Mouse (Mus musculus) lung, adult 2 months (tissue): ENCODE results near the gene Rbfox2. TPM values are rescaled to one million over a fixed set of nuclear protein-coding genes. Genes with fewer than 3 reads are reported as not detected.

Experiments
- DNase-seq: peaks from one replicate; pipeline ENCODE4 v3.0.0; 2022
- H3K4me1 ChIP-seq: fragments of 200-500 bp; 2 replicates; pipeline ENCODE4 v1.6.1; 2011; ENCODE audit warnings: low read length; ENCODE audit not compliant: control insufficient read depth, insufficient read depth
- H3K4me3 ChIP-seq: fragments of 200-500 bp; replicated peaks from 2 replicates; pipeline ENCODE3; 2011; ENCODE audit warnings: low read depth, mild to moderate bottlenecking, control low read depth, low read length; ENCODE audit errors: extremely low read depth
- CTCF ChIP-seq: fragments of 200-500 bp; IDR thresholded peaks from 2 replicates; pipeline ENCODE4 v1.5.1; 2011; ENCODE audit warnings: mild to moderate bottlenecking, low read length, control low read depth; ENCODE audit not compliant: insufficient read depth
- POLR2A ChIP-seq: fragments of 200-500 bp; IDR thresholded peaks from 2 replicates; pipeline ENCODE4 v1.6.1; 2011; ENCODE audit warnings: low read depth, mild to moderate bottlenecking, control low read depth, low read length, borderline replicate concordance; ENCODE audit errors: extremely low read depth
- WGBS: fragments of 180-500 bp; shearing (Covaris S2); methylation state at CpG from one replicate; pipeline ENCODE4 v1.1.7; 2018; 5-methylcytosine and 5-hydroxymethylcytosine counted together
- polyA plus RNA-seq: library from polyadenylated mRNA; depleted of rRNA; stranded (reverse); fragments of >200 nt; gene quantifications from 2 replicates; pipeline ENCODE4 v1.2.3, GENCODE M21; 2012

Rbfox2 gene
- polyA plus RNA-seq, 1 experiment: 72.0 TPM

DNA sequence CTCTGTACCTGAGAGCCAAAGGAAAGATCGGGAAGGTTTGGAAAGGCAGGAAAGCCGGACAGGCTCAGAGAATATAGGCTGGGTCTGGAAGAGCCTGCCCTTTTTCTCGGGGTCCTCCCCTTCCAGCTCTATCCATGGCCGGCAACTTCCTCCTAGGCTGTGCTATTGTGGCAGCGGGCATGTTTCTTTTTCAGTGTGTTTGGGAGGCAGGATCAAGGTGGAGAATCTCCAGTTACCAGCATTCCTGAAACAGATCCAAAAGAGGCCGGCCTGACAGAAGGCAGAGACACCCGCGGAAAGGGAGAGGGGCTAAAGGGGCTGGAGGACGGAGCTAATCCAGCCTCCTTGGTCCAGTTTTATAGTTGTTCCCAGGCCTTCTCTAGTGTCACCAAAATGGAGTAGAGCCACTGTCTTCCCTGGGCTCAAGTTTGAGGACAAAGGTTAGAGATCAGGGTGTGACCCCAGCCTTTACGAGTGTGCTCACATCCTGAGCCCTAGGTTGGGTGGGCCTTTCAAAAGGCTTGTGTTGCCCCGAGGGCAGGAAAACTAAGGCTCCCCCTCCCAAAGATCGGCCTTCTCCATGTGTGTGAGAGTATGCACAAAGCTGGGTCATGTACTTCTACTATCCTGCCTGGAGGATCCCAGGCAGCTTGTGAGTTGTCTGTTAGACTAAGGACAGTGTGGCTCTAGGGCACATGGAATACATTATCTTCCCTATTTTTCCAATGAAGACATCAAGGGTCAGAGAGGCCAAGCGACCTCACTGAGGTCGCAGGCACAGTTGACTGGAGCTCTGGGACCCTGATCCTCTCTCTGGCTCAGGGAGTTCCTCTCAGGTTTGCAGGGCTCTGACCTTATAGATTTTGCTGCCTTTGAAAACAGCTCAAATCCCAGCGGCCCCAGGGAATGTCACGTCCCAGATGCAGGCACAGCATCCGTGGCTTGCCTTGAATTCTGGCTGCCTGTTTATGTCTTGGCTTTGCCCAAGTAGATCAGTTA is 37.6 kb upstream of the Rbfox2 start:
- 42% methylated on average over 17 of the region's 17 CpGs for WGBS
- peaks cover 13% of the 10 kb centered on the region for H3K4me1 ChIP-seq
- TF ChIP-seq CTCF (no peak), POLR2A (no peak)
- DNase-seq: no peak
- H3K4me3 ChIP-seq: no peak overlapping the region

DNA sequence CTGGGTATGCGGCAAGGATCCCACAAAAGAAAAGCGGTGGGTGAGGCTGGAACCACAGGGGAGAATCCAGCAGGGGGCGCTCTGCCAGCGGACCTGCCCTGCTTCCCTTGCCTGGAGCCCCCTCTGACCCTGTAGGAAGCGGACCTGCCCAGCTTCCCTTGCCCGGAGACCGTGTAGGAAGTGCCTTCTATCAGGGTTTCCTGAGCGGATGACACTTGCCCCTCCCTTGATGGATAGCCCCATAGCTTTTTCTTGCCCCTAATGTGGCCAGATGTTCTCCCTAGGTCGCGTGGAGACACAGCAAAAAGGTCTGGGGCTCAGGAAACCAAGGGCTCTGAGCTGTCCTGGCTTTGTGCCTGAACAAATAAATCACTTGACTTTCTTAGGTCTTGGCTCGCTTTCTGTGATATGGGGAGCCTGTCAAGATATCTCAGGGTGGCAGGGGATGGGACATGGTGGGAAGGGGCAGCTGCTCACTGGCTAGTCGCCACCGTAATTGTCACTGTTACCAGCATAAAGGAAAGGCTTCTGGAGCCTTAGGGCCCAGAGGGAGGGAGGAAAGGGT is 36.8 kb upstream of the Rbfox2 start:
- peak; percentile 81 for DNase-seq
- WGBS: 3% methylated on average over 13 of the region's 13 CpGs
- Histone ChIP-seq H3K4me3 (peak overlapping the region; percentile 53), H3K4me1 (peaks cover 13% of the 10 kb centered on the region)
- peak; percentile 65 for TF ChIP-seq CTCF
- TF ChIP-seq POLR2A: no peak

DNA sequence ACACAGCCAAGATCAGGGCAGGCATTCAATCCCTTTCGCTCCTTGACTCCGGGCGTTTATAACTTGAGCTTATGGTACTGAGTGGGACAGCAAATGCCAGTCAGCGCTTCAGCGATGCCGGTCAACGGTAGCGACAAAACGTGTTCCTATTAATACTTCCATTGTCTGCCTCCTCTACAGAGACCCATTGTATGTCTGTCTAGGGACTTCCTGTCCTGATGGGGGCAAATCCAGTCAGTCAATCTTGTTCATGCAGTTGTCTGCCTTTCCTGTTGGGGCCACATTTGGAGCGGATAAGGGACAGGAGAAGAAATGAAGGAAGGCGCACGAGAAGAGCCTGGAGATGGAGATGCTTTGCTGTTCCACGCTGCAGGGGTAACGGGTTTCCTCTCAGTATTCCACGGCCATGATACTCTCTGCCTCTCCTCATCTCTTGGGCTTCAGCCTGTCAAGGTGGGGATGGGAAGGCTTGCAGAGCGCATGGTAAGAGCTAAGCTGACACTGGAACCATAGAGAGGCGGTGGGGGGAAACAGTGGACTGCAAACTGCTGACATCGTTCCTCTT is 36.2 kb upstream of the Rbfox2 start:
- Histone ChIP-seq H3K4me1 (peaks cover 15% of the 10 kb centered on the region), H3K4me3 (peak overlapping the region; percentile 53)
- DNase-seq: no peak
- 13% methylated on average over 18 of the region's 18 CpGs for WGBS
- TF ChIP-seq CTCF: no peak
- no peak for TF ChIP-seq POLR2A

DNA sequence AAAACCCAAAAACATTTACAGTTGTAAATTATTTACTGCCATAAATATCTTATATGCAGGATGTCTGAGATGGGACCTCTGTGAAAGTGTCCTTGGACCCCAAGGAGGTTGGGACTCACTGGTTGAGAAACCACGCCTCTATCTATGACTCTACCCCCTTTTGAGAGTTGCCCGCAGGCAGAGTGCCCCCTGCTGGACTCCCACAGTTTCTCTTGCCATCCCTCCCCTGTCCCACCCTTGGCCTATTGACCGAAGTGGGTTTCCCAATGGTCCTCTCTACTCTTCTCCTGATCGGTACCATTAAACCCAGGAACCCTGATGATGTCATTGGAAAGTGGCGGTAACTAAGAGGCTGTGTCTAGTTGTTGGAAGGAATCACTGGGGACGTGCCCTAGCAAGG is 35.2 kb upstream of the Rbfox2 start:
- no peak for DNase-seq
- 92% methylated on average over 6 of the region's 6 CpGs for WGBS
- Histone ChIP-seq H3K4me3 (no peak overlapping the region), H3K4me1 (peaks cover 13% of the 10 kb centered on the region)
- TF ChIP-seq POLR2A (no peak), CTCF (no peak)

DNA sequence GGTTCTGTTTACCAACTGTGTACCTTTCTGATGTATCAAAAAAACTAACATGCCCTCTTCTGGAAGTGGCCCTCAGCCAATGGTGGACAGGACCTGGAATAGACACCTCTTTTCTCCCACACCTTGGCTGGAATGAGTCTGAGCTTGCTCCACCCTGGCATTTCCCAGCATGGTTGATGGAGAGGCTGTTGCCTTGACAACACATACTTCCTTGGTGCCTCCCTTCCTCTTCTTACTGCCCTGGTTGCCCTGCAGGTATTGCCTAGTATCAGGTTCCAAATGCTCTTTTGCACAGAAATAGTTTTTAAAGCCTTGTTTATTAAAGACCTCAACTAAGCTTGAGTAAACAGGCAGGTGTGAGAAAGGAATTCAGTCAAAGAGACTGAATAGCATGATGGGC is 33.8 kb upstream of the Rbfox2 start:
- Histone ChIP-seq H3K4me3 (no peak overlapping the region), H3K4me1 (peaks cover 18% of the 10 kb centered on the region)
- DNase-seq: no peak
- no peak for TF ChIP-seq POLR2A
- TF ChIP-seq CTCF: no peak

DNA sequence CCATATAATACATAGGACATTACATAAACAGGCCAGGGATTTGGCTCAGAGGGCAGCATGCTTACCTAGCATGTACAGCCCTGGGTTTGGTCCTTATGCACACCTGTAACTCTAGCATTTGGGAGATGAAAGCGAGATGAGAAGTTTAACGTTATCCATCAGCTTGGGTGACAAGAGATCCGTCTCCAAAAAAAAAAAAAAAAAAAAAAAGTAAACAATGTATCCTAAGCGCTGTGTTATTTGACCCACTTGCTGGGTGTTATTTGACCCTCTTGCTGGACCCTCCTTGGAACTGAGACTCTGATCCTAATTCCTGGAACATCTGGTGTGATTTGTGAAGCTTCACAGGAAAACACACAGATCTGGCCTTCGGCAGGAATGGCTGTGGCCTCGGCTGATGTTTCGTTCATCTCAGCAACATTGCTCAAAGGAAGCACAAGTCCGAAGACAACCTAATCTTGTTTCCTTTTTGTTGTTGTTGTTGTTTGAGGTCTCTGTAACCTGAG is 32.2 kb upstream of the Rbfox2 start:
- peaks cover 18% of the 10 kb centered on the region for H3K4me1 ChIP-seq
- 47% methylated on average over 8 of the region's 8 CpGs for WGBS
- DNase-seq: no peak
- TF ChIP-seq POLR2A (no peak), CTCF (no peak)
- no peak overlapping the region for H3K4me3 ChIP-seq

DNA sequence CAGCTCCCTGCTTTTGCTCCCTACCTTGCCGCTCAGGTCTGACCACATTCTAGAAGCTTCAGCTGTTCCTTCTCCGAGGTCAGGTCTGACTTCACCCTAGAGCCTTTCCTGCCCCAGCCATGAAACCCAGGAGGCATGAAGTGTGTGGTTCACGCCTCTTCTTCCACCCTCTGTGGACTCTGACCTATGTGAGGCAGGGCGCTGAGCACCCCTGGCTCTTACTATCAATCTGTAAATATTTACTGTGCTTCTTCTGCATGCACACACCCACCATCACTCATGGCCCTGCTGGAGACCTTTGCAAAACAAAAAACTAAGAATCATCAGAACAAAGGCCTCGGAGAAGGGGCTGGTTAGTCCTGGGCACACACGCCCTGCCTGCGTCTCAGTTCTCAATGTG is 31.6 kb upstream of the Rbfox2 start:
- TF ChIP-seq POLR2A: no peak
- no peak for TF ChIP-seq CTCF
- peak; percentile 32 for DNase-seq
- Histone ChIP-seq H3K4me1 (peaks cover 15% of the 10 kb centered on the region), H3K4me3 (no peak overlapping the region)
- WGBS: 41% methylated on average over 7 of the region's 7 CpGs

DNA sequence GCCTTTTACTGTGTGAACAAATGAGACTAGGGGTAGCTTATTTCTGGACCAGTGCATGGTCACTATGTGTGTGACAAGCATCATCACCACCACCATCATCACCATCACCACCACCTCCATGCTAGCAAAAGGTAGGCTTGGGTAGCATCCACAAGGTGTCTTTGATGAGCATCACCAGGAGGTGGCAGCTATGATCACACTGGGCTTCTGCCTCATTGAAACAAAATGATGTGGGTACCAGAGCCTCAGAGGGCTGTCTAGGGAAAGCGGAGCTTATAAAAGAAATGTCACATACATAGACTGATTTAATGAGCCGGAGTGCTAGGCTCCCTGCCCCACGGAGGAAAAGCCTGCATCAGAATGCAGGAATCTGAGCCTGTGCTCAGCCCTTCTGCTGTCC is 31.1 kb upstream of the Rbfox2 start:
- WGBS: 72% methylated on average over 3 of the region's 3 CpGs
- no peak overlapping the region for H3K4me3 ChIP-seq

DNA sequence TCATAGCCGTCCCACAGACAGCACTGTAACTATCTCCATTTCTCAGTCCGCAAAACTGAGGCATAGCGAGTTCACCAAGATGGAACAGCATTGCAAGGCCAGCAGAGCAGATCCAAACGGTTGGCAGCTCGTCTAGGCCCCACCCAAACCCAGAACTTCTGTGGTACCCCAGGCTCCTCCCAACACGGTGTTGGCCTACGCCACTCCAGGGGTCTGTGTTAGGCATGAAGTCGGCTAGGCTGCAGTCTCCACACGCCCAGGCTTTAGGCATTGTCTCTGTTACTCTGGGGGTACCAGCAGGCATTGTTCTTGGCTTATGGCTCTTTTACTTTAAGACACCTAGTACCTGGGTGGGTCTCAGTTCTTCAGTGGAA is 30.2 kb upstream of the Rbfox2 start:
- no peak for TF ChIP-seq CTCF
- TF ChIP-seq POLR2A: no peak
- Histone ChIP-seq H3K4me1 (peaks cover 10% of the 10 kb centered on the region; the same call in 1 of the 2 replicates), H3K4me3 (no peak overlapping the region)
- 47% methylated on average over 9 of the region's 9 CpGs for WGBS
- DNase-seq: no peak

More for the DNA sequence above, 31.1 kb upstream of the Rbfox2 start:
- peaks cover 14% of the 10 kb centered on the region for H3K4me1 ChIP-seq
- DNase-seq: no peak
- TF ChIP-seq CTCF: no peak
- TF ChIP-seq POLR2A: no peak
